Mouse (Mus musculus): ENCODE data around the gene Scn4a. TPM values are rescaled to one million over a fixed set of nuclear protein-coding genes. Genes with fewer than 3 reads are reported as not detected.
"Not testable (repeated sequence)": the region's sequence is repeated elsewhere in the genome, so short reads cannot be mapped to it uniquely, and the experiment has no call there.

The Scn4a gene
- under 0.01 and 0.22 TPM in 2 replicates for total RNA-seq (2014; rRNA removed)
- 0.04 TPM in 1 of 2 replicates, not detected in the other for polyA plus RNA-seq (2015; fragmentation: Nextera tagmentation; extraction: Ambion mirVana)

DNA sequence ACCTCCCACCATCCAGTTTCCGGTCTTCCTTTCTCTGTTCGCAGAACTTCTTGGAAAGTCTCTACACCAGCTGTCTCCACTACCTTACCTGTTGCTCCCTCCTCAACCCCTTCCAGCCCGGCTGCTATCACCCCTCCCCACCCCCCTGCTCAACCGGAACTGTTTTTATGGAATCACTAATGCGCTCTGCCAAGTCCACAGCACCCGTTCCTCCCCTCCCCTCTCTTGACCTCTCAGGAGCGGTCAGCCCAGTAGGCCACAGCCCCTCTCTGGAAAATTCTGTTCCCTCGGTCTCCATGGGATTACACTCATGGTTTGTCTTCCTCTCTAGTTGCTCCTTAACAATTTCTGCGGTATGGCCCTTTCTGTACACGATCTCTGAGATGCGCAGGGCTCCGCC is at the start of gene Scn4a:
Scn4a (minus strand) TSS at position 101 of the 400 bp plus-strand sequence.
- Histone ChIP-seq H3K9ac (replicated peaks; ENCODE audit: low read length) (no peak within 1 kb of the TSS), H3K27me3 (ENCODE audit: insufficient read depth, low read length) (no peaks in the 10 kb centered on the region), H3K27ac (no peak within 1 kb of the TSS), H3K9me3 (ENCODE audit: low read length) (no peaks in the 10 kb centered on the region), H3K4me1 (ENCODE audit: insufficient read depth, low read length) (no peaks in the 10 kb centered on the region), H3K36me3 (ENCODE audit: insufficient read depth, low read length) (no peaks in the 10 kb centered on the region), H3K4me2 (ENCODE audit: low read depth, low read length) (no peak within 1 kb of the TSS), H3K4me3 (ENCODE audit: low read length) (no peak within 1 kb of the TSS)
- WGBS = 89% methylated on average over 12 of the region's 12 CpGs
- ATAC-seq (no peak), DNase-seq (ENCODE audit: low spot score) (no peak)
- no peak for TF ChIP-seq CTCF (IDR thresholded peaks at IDR 0.05; ENCODE audit: low read depth)

GRCm38 (mm10) chr11:106398481-106398880 is 45.4 kb upstream of the Scn4a start:
- H3K36me3 ChIP-seq (ENCODE audit: insufficient read depth, low read length) = peaks cover 38% of the 10 kb centered on the region
- 95% methylated on average over 8 of the region's 8 CpGs for WGBS
- DNase-seq (ENCODE audit: low spot score) = no peak
- H3K4me3 ChIP-seq (ENCODE audit: low read length) = no peak overlapping the region
- H3K27me3 ChIP-seq (ENCODE audit: insufficient read depth, low read length) = no peaks in the 10 kb centered on the region
- no peaks in the 10 kb centered on the region for H3K4me1 ChIP-seq (ENCODE audit: insufficient read depth, low read length)
- no peak overlapping the region for H3K9ac ChIP-seq (replicated peaks; ENCODE audit: low read length)
- H3K27ac ChIP-seq = no peak overlapping the region
- H3K4me2 ChIP-seq (ENCODE audit: low read depth, low read length) = no peak overlapping the region
- no peak for ATAC-seq
- H3K9me3 ChIP-seq (ENCODE audit: low read length) = no peaks in the 10 kb centered on the region
- no peak for TF ChIP-seq CTCF (IDR thresholded peaks at IDR 0.05; ENCODE audit: low read depth)

- DNase-seq (ENCODE audit: low spot score) = peak; percentile 20
These were observed 44.6 kb upstream of the Scn4a start for GRCm38 (mm10) chr11:106397656-106398055.

GRCm38 (mm10) chr11:106394055-106394454 is 41.0 kb upstream of the Scn4a start:
- WGBS = 79% methylated on average over 2 of the region's 2 CpGs

More at GRCm38 (mm10) chr11:106397656-106398055, 44.6 kb upstream of the Scn4a start:
- H3K27me3 ChIP-seq (ENCODE audit: insufficient read depth, low read length) = no peaks in the 10 kb centered on the region
- no peak for ATAC-seq
- no peak overlapping the region for H3K9ac ChIP-seq (replicated peaks; ENCODE audit: low read length)
- H3K4me1 ChIP-seq (ENCODE audit: insufficient read depth, low read length) = no peaks in the 10 kb centered on the region
- no peak overlapping the region for H3K4me2 ChIP-seq (ENCODE audit: low read depth, low read length)
- TF ChIP-seq CTCF (IDR thresholded peaks at IDR 0.05; ENCODE audit: low read depth) = peak; percentile 66
- WGBS = 81% methylated on average over 3 of the region's 3 CpGs
- H3K27ac ChIP-seq = no peak overlapping the region
- no peak overlapping the region for H3K4me3 ChIP-seq (ENCODE audit: low read length)
- no peaks in the 10 kb centered on the region for H3K9me3 ChIP-seq (ENCODE audit: low read length)
- H3K36me3 ChIP-seq (ENCODE audit: insufficient read depth, low read length) = peaks cover 30% of the 10 kb centered on the region

GRCm38 (mm10) chr11:106393331-106393616 is 40.2 kb upstream of the Scn4a start:
- Histone ChIP-seq H3K4me2 (ENCODE audit: low read depth, low read length) (no peak overlapping the region), H3K4me1 (ENCODE audit: insufficient read depth, low read length) (no peaks in the 10 kb centered on the region), H3K36me3 (ENCODE audit: insufficient read depth, low read length) (peaks cover 7% of the 10 kb centered on the region; the same call in 1 of the 2 replicates), H3K9me3 (ENCODE audit: low read length) (no peaks in the 10 kb centered on the region), H3K27me3 (ENCODE audit: insufficient read depth, low read length) (no peaks in the 10 kb centered on the region), H3K4me3 (ENCODE audit: low read length) (no peak overlapping the region), H3K27ac (no peak overlapping the region), H3K9ac (replicated peaks; ENCODE audit: low read length) (no peak overlapping the region)
- WGBS = 69% methylated on average over 4 of the region's 4 CpGs
- no peak for DNase-seq (ENCODE audit: low spot score)
- no peak for ATAC-seq
- TF ChIP-seq CTCF (IDR thresholded peaks at IDR 0.05; ENCODE audit: low read depth) = no peak

More at GRCm38 (mm10) chr11:106394055-106394454, 41.0 kb upstream of the Scn4a start:
- not testable (repeated sequence) for ATAC-seq; H3K4me2 ChIP-seq (ENCODE audit: low read depth, low read length); H3K27me3 ChIP-seq (ENCODE audit: insufficient read depth, low read length); H3K27ac ChIP-seq; H3K9me3 ChIP-seq (ENCODE audit: low read length); H3K4me1 ChIP-seq (ENCODE audit: insufficient read depth, low read length); H3K4me3 ChIP-seq (ENCODE audit: low read length); H3K9ac ChIP-seq (replicated peaks; ENCODE audit: low read length); DNase-seq (ENCODE audit: low spot score)
- H3K36me3 ChIP-seq (ENCODE audit: insufficient read depth, low read length) = peaks cover 14% of the 10 kb centered on the region; the same call in 1 of the 2 replicates

DNA sequence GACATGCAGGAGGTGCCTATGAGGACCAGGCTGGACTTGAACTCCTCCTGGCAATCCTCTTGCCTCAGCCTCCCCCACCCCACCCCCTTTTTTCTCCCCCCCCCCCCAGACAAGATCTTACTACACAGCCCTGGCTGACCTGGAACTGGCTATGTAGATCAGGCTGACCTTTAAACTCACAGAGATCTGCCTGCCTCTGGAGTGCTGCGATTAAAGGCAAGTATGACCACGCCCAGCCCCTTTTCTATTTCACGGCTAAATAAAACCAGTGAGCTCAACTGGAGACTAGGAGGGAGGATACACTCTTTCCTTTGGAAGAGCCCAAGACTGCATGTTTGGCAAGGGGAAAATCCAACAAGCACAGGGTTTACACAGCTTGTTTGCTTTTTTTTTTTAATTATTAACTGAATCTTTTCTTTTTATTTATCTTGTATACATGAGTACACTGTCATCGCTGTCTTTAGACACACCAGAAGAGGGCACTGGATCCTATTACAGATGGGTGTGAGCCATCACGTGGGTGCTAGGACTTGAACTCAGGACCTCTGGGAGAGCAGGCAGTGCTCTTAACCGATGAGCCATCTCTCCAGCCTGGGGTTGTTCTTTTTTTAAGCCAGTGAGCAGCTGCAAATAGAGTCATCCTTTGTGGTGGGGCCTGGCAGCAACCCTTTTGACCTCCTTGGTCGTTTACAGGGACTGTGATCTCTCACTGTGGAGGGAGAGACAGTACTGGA is 39.7 kb upstream of the Scn4a start:
- Histone ChIP-seq H3K4me2 (ENCODE audit: low read depth, low read length) (no peak overlapping the region), H3K4me3 (ENCODE audit: low read length) (no peak overlapping the region), H3K27me3 (ENCODE audit: insufficient read depth, low read length) (no peaks in the 10 kb centered on the region), H3K36me3 (ENCODE audit: insufficient read depth, low read length) (peaks cover 3% of the 10 kb centered on the region; the same call in 1 of the 2 replicates), H3K27ac (no peak overlapping the region), H3K4me1 (ENCODE audit: insufficient read depth, low read length) (no peaks in the 10 kb centered on the region), H3K9ac (replicated peaks; ENCODE audit: low read length) (no peak overlapping the region), H3K9me3 (ENCODE audit: low read length) (no peaks in the 10 kb centered on the region)
- ATAC-seq = no peak
- no peak for DNase-seq (ENCODE audit: low spot score)
- 70% methylated on average over 7 of the region's 7 CpGs for WGBS
- no peak for TF ChIP-seq CTCF (IDR thresholded peaks at IDR 0.05; ENCODE audit: low read depth)

DNA sequence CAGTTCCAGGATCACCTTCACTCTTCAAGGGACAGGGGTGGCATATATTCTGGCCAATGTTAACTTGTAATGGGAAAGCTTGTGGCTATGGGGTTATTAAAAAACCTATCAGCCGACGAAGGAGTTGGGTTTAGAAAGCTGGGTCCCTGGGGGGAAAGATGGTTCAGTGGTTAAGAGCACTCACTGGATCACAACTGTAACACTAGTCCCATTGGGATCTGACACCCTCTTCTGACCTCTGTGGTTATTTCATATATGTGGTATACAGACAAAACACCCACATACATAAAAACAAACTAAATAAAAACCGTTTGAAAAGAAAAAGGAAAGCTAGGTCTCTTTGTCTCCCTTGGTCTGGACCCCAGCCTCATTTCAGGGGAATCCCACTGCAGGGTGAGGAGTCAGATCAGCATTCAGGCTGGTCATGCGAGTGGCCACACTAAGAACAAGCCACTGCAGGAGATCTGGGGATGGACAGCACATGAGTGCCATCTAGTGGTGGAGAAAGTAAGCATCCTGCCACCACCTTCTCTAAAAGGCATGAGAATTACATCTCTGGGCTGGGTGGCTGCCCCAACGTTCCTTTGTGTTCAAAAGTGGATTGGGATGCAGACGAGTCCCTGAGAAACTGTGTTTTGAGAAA is 38.6 kb upstream of the Scn4a start:
- Histone ChIP-seq H3K36me3 (ENCODE audit: insufficient read depth, low read length) (peaks cover 3% of the 10 kb centered on the region; the same call in 1 of the 2 replicates), H3K27me3 (ENCODE audit: insufficient read depth, low read length) (no peaks in the 10 kb centered on the region), H3K9me3 (ENCODE audit: low read length) (no peaks in the 10 kb centered on the region), H3K4me2 (ENCODE audit: low read depth, low read length) (no peak overlapping the region), H3K9ac (replicated peaks; ENCODE audit: low read length) (no peak overlapping the region), H3K27ac (no peak overlapping the region), H3K4me1 (ENCODE audit: insufficient read depth, low read length) (no peaks in the 10 kb centered on the region), H3K4me3 (ENCODE audit: low read length) (no peak overlapping the region)
- DNase-seq (ENCODE audit: low spot score) = peak; percentile 91
- TF ChIP-seq CTCF (IDR thresholded peaks at IDR 0.05; ENCODE audit: low read depth) = peak; percentile 98
- ATAC-seq = peak; percentile 86
- WGBS = 34% methylated on average over 6 of the region's 6 CpGs

Data from hindbrain, postnatal 0 days (tissue).